Mouse (Mus musculus): Measurements from ENCODE around the gene Ttll11. TPM values are rescaled to one million over a fixed set of nuclear protein-coding genes. Genes with fewer than 3 reads are reported as not detected.
A peak's percentile ranks its signal among the peaks of the same experiment; 100 is the strongest.

Ttll11 gene
- 1.3 and 1.9 TPM in 2 replicates for polyA plus RNA-seq (2014; fragmentation: Nextera tagmentation; extraction: Ambion mirVana)

- Histone ChIP-seq H3K36me3 (ENCODE audit: control insufficient read depth, insufficient read depth, low read length) (no peaks in the 10 kb centered on the region), H3K9me3 (ENCODE audit: control insufficient read depth, low read length) (no peaks in the 10 kb centered on the region), H3K27me3 (ENCODE audit: control insufficient read depth, insufficient read depth, low read length) (no peaks in the 10 kb centered on the region), H3K4me3 (ENCODE audit: low read depth, low read length) (peak within 1 kb of the TSS; percentile 82), H3K4me2 (replicated peaks; ENCODE audit: low read depth, low read length) (peak within 1 kb of the TSS; percentile 91), H3K4me1 (replicated peaks; ENCODE audit: control insufficient read depth, insufficient read depth, low read length) (no peaks in the 10 kb centered on the region), H3K27ac (ENCODE audit: low read depth, low read length) (peak within 1 kb of the TSS; percentile 76), H3K9ac (ENCODE audit: low read depth, low read length) (peak within 1 kb of the TSS; percentile 90)
- DNase-seq (ENCODE audit: low spot score) = peak; percentile 91
- ATAC-seq (ENCODE audit: low FRiP score) = peak; percentile 95
- 0% methylated on average over 36 of the region's 42 CpGs for WGBS
Observed at GRCm38 (mm10) chr2:35979644-35980021, at the start of gene Ttll11. Gene Ttll11 (minus strand): TSS chr2:35979913.

GRCm38 (mm10) chr2:36023291-36023690 lies 43.6 kb upstream of the Ttll11 start:
- Histone ChIP-seq H3K27ac (ENCODE audit: low read depth, low read length) (no peak overlapping the region), H3K4me3 (ENCODE audit: low read depth, low read length) (no peak overlapping the region), H3K9me3 (ENCODE audit: control insufficient read depth, low read length) (no peaks in the 10 kb centered on the region), H3K36me3 (ENCODE audit: control insufficient read depth, insufficient read depth, low read length) (no peaks in the 10 kb centered on the region), H3K27me3 (ENCODE audit: control insufficient read depth, insufficient read depth, low read length) (no peaks in the 10 kb centered on the region; the same call in 1 of the 2 replicates), H3K4me2 (replicated peaks; ENCODE audit: low read depth, low read length) (no peak overlapping the region), H3K4me1 (replicated peaks; ENCODE audit: control insufficient read depth, insufficient read depth, low read length) (no peaks in the 10 kb centered on the region), H3K9ac (ENCODE audit: low read depth, low read length) (no peak overlapping the region)
- no peak for ATAC-seq (ENCODE audit: low FRiP score)
- no peak for DNase-seq (ENCODE audit: low spot score)
- 77% methylated on average over 3 of the region's 3 CpGs for whole genome bisulfite sequencing

- H3K9me3 ChIP-seq (ENCODE audit: control insufficient read depth, low read length) = no peaks in the 10 kb centered on the region
- ATAC-seq (ENCODE audit: low FRiP score) = peak; percentile 73
- no peak overlapping the region for H3K9ac ChIP-seq (ENCODE audit: low read depth, low read length)
- no peaks in the 10 kb centered on the region for H3K27me3 ChIP-seq (ENCODE audit: control insufficient read depth, insufficient read depth, low read length)
- peak; percentile 85 for DNase-seq (ENCODE audit: low spot score)
- WGBS = 12% methylated on average over 31 of the region's 32 CpGs
- H3K4me2 ChIP-seq (replicated peaks; ENCODE audit: low read depth, low read length) = peak overlapping the region; percentile 39
- 0 out of 2 replicates have a peak overlapping the region, but pooled peaks have one; percentile 14 for H3K4me3 ChIP-seq (ENCODE audit: low read depth, low read length)
- no peak overlapping the region for H3K27ac ChIP-seq (ENCODE audit: low read depth, low read length)
- no peaks in the 10 kb centered on the region for H3K4me1 ChIP-seq (replicated peaks; ENCODE audit: control insufficient read depth, insufficient read depth, low read length)
- no peaks in the 10 kb centered on the region for H3K36me3 ChIP-seq (ENCODE audit: control insufficient read depth, insufficient read depth, low read length)
Observed at GRCm38 (mm10) chr2:36021385-36022159, 41.9 kb upstream of the Ttll11 start.

- peaks cover 12% of the 10 kb centered on the region for H3K27me3 ChIP-seq (ENCODE audit: control insufficient read depth, insufficient read depth, low read length)
- DNase-seq (ENCODE audit: low spot score) (no peak), ATAC-seq (ENCODE audit: low FRiP score) (no peak)
- no peak overlapping the region for H3K27ac ChIP-seq (ENCODE audit: low read depth, low read length)
- WGBS = 59% methylated on average over 12 of the region's 12 CpGs
- no peaks in the 10 kb centered on the region for H3K4me1 ChIP-seq (replicated peaks; ENCODE audit: control insufficient read depth, insufficient read depth, low read length)
- no peak overlapping the region for H3K4me3 ChIP-seq (ENCODE audit: low read depth, low read length)
- no peaks in the 10 kb centered on the region for H3K36me3 ChIP-seq (ENCODE audit: control insufficient read depth, insufficient read depth, low read length)
- H3K4me2 ChIP-seq (replicated peaks; ENCODE audit: low read depth, low read length) = no peak overlapping the region
- no peaks in the 10 kb centered on the region for H3K9me3 ChIP-seq (ENCODE audit: control insufficient read depth, low read length)
- H3K9ac ChIP-seq (ENCODE audit: low read depth, low read length) = no peak overlapping the region
Observed at GRCm38 (mm10) chr2:36013010-36013409, 33.3 kb upstream of the Ttll11 start.

- Histone ChIP-seq H3K4me1 (replicated peaks; ENCODE audit: control insufficient read depth, insufficient read depth, low read length) (no peaks in the 10 kb centered on the region), H3K4me2 (replicated peaks; ENCODE audit: low read depth, low read length) (peak overlapping the region; percentile 78), H3K4me3 (ENCODE audit: low read depth, low read length) (peak overlapping the region; percentile 44), H3K36me3 (ENCODE audit: control insufficient read depth, insufficient read depth, low read length) (no peaks in the 10 kb centered on the region), H3K27me3 (ENCODE audit: control insufficient read depth, insufficient read depth, low read length) (peaks cover 12% of the 10 kb centered on the region), H3K9me3 (ENCODE audit: control insufficient read depth, low read length) (no peaks in the 10 kb centered on the region), H3K9ac (ENCODE audit: low read depth, low read length) (peak overlapping the region; percentile 55), H3K27ac (ENCODE audit: low read depth, low read length) (no peak overlapping the region)
- DNase-seq (ENCODE audit: low spot score) (peak; percentile 61), ATAC-seq (ENCODE audit: low FRiP score) (peak; percentile 17; the same call in 1 of the 2 replicates)
- under 1% methylated on average over 42 of the region's 44 CpGs for WGBS
Observed at GRCm38 (mm10) chr2:36011331-36011825, 31.7 kb upstream of the Ttll11 start.

GRCm38 (mm10) chr2:36010579-36010978 lies 30.9 kb upstream of the Ttll11 start:
- H3K9me3 ChIP-seq (ENCODE audit: control insufficient read depth, low read length) = no peaks in the 10 kb centered on the region
- H3K27ac ChIP-seq (ENCODE audit: low read depth, low read length) = no peak overlapping the region
- DNase-seq (ENCODE audit: low spot score) (no peak), ATAC-seq (ENCODE audit: low FRiP score) (no peak)
- H3K4me3 ChIP-seq (ENCODE audit: low read depth, low read length) = no peak overlapping the region
- H3K27me3 ChIP-seq (ENCODE audit: control insufficient read depth, insufficient read depth, low read length) = peaks cover 12% of the 10 kb centered on the region
- no peaks in the 10 kb centered on the region for H3K4me1 ChIP-seq (replicated peaks; ENCODE audit: control insufficient read depth, insufficient read depth, low read length)
- H3K9ac ChIP-seq (ENCODE audit: low read depth, low read length) = no peak overlapping the region
- H3K36me3 ChIP-seq (ENCODE audit: control insufficient read depth, insufficient read depth, low read length) = no peaks in the 10 kb centered on the region
- 47% methylated on average over 8 of the region's 8 CpGs for whole genome bisulfite sequencing
- H3K4me2 ChIP-seq (replicated peaks; ENCODE audit: low read depth, low read length) = no peak overlapping the region

- Histone ChIP-seq H3K9ac (ENCODE audit: low read depth, low read length) (no peak overlapping the region), H3K27ac (ENCODE audit: low read depth, low read length) (no peak overlapping the region), H3K4me3 (ENCODE audit: low read depth, low read length) (no peak overlapping the region), H3K36me3 (ENCODE audit: control insufficient read depth, insufficient read depth, low read length) (no peaks in the 10 kb centered on the region), H3K4me2 (replicated peaks; ENCODE audit: low read depth, low read length) (no peak overlapping the region), H3K4me1 (replicated peaks; ENCODE audit: control insufficient read depth, insufficient read depth, low read length) (no peaks in the 10 kb centered on the region), H3K27me3 (ENCODE audit: control insufficient read depth, insufficient read depth, low read length) (peaks cover 12% of the 10 kb centered on the region), H3K9me3 (ENCODE audit: control insufficient read depth, low read length) (no peaks in the 10 kb centered on the region)
- ATAC-seq (ENCODE audit: low FRiP score) (peak; percentile 46; the same call in 1 of the 2 replicates), DNase-seq (ENCODE audit: low spot score) (peak; percentile 88)
- 32% methylated on average over 4 of the region's 4 CpGs for WGBS
Observed at GRCm38 (mm10) chr2:36009386-36009785, 29.7 kb upstream of the Ttll11 start.

- Histone ChIP-seq H3K9ac (ENCODE audit: low read depth, low read length) (no peak overlapping the region), H3K4me3 (ENCODE audit: low read depth, low read length) (no peak overlapping the region), H3K4me2 (replicated peaks; ENCODE audit: low read depth, low read length) (no peak overlapping the region), H3K4me1 (replicated peaks; ENCODE audit: control insufficient read depth, insufficient read depth, low read length) (no peaks in the 10 kb centered on the region), H3K27me3 (ENCODE audit: control insufficient read depth, insufficient read depth, low read length) (peaks cover 12% of the 10 kb centered on the region), H3K9me3 (ENCODE audit: control insufficient read depth, low read length) (no peaks in the 10 kb centered on the region), H3K27ac (ENCODE audit: low read depth, low read length) (no peak overlapping the region), H3K36me3 (ENCODE audit: control insufficient read depth, insufficient read depth, low read length) (no peaks in the 10 kb centered on the region)
- DNase-seq (ENCODE audit: low spot score) = peak; percentile 82
- WGBS = 39% methylated on average over 1 of the region's 1 CpGs
- ATAC-seq (ENCODE audit: low FRiP score) = no peak
Observed at GRCm38 (mm10) chr2:36008071-36008470, 28.4 kb upstream of the Ttll11 start.

- DNase-seq (ENCODE audit: low spot score) (no peak), ATAC-seq (ENCODE audit: low FRiP score) (no peak)
- Histone ChIP-seq H3K9ac (ENCODE audit: low read depth, low read length) (no peak overlapping the region), H3K4me3 (ENCODE audit: low read depth, low read length) (no peak overlapping the region), H3K27ac (ENCODE audit: low read depth, low read length) (no peak overlapping the region), H3K4me2 (replicated peaks; ENCODE audit: low read depth, low read length) (no peak overlapping the region), H3K4me1 (replicated peaks; ENCODE audit: control insufficient read depth, insufficient read depth, low read length) (no peaks in the 10 kb centered on the region), H3K27me3 (ENCODE audit: control insufficient read depth, insufficient read depth, low read length) (no peaks in the 10 kb centered on the region), H3K36me3 (ENCODE audit: control insufficient read depth, insufficient read depth, low read length) (no peaks in the 10 kb centered on the region), H3K9me3 (ENCODE audit: control insufficient read depth, low read length) (no peaks in the 10 kb centered on the region)
- 47% methylated on average over 6 of the region's 6 CpGs for WGBS
Observed at GRCm38 (mm10) chr2:36002188-36002587, 22.5 kb upstream of the Ttll11 start.
